Mouse (Mus musculus) lung, adult 2 months (tissue): ENCODE results near the gene Parvb.

Experiments used
- CTCF ChIP-seq: fragments of 200-500 bp; IDR thresholded peaks from 2 replicates; pipeline ENCODE4 v1.5.1; 2011; ENCODE audit warnings: mild to moderate bottlenecking, low read length, control low read depth; ENCODE audit not compliant: insufficient read depth
- POLR2A ChIP-seq: fragments of 200-500 bp; IDR thresholded peaks from 2 replicates; pipeline ENCODE4 v1.6.1; 2011; ENCODE audit warnings: low read depth, mild to moderate bottlenecking, control low read depth, low read length, borderline replicate concordance; ENCODE audit errors: extremely low read depth

DNA sequence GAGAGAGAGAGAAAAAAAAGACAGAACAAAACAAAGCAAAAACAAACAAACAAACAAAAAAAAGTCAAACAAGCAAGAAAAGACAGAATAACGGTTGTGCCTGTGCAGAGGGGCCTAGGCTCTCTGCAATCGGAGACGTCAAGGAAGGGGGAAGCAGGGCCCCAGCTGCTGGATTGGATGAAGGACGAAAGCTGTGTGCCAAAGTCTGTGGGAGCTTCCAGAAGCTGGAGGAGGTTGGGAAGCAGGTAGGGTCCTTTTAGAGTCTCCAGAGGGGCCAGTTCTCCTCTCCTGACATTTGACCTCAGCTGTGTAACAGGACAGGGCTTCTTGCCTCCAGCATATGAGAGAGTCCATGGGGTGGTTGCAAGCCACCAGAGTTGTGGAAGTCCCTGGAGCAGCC lies 44.2 kb downstream of the Parvb start:
- TF ChIP-seq CTCF (no peak), POLR2A (no peak)
